Mouse (Mus musculus): ENCODE data around the gene Gmppa. TPM values are rescaled to one million over a fixed set of nuclear protein-coding genes. Genes with fewer than 3 reads are reported as not detected.

Gmppa gene
- polyA plus RNA-seq, 1 experiment from 2014 or later, result 77.8 TPM

DNA sequence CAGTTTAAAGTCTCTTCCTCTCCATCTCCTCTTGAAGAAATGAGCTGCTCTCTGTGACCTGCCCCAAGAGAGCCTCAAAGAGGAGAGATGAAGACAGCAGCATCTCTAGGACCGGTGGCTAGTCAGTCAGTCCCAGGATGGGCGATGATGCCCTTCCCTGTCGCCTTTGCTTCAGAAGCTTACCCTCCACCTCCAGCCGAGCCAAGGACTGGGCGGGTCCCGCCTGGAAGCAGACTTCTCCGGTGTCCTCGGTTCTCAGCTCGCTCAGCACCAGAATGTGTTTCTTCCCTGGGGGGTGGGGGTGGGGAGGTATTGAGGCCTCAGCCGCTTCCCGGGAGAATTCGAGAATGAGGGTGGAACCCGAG, 51.3 kb downstream of the Gmppa start:
- Histone ChIP-seq H3K4me3 (ENCODE audit: low read length) (peak overlapping the region; percentile 55), H3K36me3 (ENCODE audit: control insufficient read depth, insufficient read depth, low read length) (peaks cover 18% of the 10 kb centered on the region), H3K4me1 (ENCODE audit: control insufficient read depth, insufficient read depth, low read depth, low read length) (peaks cover 12% of the 10 kb centered on the region), H3K27me3 (replicated peaks; ENCODE audit: control insufficient read depth, insufficient read depth, low read length) (peaks cover 24% of the 10 kb centered on the region), H3K27ac (ENCODE audit: low read depth, low read length) (no peak overlapping the region), H3K4me2 (ENCODE audit: low read length) (peak overlapping the region; percentile 91), H3K9me3 (ENCODE audit: control insufficient read depth, low read length) (no peaks in the 10 kb centered on the region), H3K9ac (ENCODE audit: low read depth, low read length) (peak overlapping the region; percentile 58)
- ATAC-seq, result peak; percentile 7; the same call in 1 of the 2 replicates
- WGBS, result 4% methylated on average over 13 of the region's 13 CpGs

DNA sequence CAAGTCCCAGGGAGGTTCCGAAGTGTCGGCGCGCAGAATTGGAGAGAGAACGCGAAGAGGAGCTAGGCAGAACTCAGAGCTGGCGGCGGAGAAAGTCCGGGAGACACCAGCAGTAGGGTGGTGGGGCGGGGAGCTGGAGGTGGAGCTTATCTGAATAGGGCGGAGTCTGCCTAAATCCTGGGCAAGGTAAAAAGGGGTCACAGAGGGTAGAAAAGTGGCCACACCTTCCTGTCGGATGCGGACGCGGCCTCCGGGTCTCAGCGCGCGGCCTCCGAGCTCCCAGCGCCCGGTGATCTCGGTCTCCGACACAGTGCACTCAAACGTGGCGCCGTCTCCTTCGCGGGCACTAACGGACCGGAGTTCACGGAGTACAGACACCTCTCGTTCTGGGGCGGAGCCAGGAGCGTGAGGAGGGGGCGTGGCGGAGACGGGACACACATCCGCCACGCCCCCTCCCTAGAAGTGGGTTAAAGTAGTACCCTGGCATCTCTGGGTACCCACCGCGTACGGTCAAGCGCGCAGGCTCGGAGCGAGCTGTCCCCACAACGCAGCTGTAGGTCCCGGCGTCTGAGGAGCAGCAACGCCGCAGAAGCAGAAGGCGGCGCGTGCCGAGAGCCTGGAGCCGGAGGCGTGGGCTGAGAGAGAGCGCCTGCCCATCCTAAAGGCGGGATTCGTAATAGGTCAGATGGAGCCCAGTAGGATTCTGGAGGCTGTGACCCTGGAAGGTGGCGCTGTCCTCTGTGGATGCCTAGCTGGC, 51.9 kb downstream of the Gmppa start:
- Histone ChIP-seq H3K27ac (ENCODE audit: low read depth, low read length) (no peak overlapping the region), H3K27me3 (replicated peaks; ENCODE audit: control insufficient read depth, insufficient read depth, low read length) (peaks cover 24% of the 10 kb centered on the region)
- peak; percentile 82 for ATAC-seq

DNA sequence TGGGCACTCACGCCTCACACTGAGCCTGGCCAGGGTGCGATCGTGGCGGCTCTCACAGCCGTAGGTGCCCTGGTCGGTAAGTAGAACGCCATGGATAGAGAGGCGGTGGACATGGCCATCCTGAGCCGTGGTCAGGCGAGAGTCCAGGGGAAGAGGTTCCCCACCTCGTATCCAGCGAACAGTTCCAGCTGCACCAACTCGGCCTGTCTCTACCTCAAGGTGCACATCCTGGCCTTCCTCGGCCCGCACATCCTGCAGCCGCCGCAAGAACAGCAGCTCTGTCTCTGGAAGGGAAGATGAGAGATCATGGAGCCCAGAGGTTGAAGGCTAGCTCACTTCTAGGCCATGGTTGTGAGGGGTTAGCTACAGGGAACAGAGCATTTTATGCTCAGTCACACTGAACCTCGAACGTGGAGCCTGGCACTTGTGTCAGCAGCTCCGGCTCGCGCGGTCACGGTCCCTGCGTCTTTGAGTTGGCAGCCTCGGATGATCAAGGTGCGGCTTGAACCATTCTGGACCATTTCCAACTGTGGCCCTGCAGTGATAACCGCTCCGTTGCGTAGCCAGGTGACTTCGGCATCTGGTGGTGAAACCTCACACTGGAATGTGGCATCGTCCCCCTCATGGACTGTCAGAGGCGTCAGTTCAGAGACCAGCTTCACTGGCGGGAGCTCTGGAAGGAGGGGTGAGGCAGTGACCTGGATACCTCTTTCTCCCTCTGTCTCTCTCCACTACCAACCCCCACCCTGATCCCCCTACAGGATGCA, 55.2 kb downstream of the Gmppa start:
- Histone ChIP-seq H3K4me2 (ENCODE audit: low read length) (no peak overlapping the region), H3K27ac (ENCODE audit: low read depth, low read length) (no peak overlapping the region), H3K4me3 (ENCODE audit: low read length) (no peak overlapping the region), H3K9ac (ENCODE audit: low read depth, low read length) (no peak overlapping the region), H3K9me3 (ENCODE audit: control insufficient read depth, low read length) (no peaks in the 10 kb centered on the region), H3K36me3 (ENCODE audit: control insufficient read depth, insufficient read depth, low read length) (no peaks in the 10 kb centered on the region; the same call in 1 of the 2 replicates), H3K4me1 (ENCODE audit: control insufficient read depth, insufficient read depth, low read depth, low read length) (peaks cover 12% of the 10 kb centered on the region), H3K27me3 (replicated peaks; ENCODE audit: control insufficient read depth, insufficient read depth, low read length) (peaks cover 13% of the 10 kb centered on the region)
- ATAC-seq, result no peak
- 84% methylated on average over 34 of the region's 34 CpGs for WGBS

More for the DNA sequence above, 51.9 kb downstream of the Gmppa start:
- Histone ChIP-seq H3K4me3 (ENCODE audit: low read length) (peak overlapping the region; percentile 55), H3K9ac (ENCODE audit: low read depth, low read length) (peak overlapping the region; percentile 58), H3K36me3 (ENCODE audit: control insufficient read depth, insufficient read depth, low read length) (peaks cover 17% of the 10 kb centered on the region), H3K4me1 (ENCODE audit: control insufficient read depth, insufficient read depth, low read depth, low read length) (peaks cover 12% of the 10 kb centered on the region), H3K9me3 (ENCODE audit: control insufficient read depth, low read length) (no peaks in the 10 kb centered on the region), H3K4me2 (ENCODE audit: low read length) (peak overlapping the region; percentile 91)
- under 1% methylated on average over 58 of the region's 62 CpGs for WGBS

DNA sequence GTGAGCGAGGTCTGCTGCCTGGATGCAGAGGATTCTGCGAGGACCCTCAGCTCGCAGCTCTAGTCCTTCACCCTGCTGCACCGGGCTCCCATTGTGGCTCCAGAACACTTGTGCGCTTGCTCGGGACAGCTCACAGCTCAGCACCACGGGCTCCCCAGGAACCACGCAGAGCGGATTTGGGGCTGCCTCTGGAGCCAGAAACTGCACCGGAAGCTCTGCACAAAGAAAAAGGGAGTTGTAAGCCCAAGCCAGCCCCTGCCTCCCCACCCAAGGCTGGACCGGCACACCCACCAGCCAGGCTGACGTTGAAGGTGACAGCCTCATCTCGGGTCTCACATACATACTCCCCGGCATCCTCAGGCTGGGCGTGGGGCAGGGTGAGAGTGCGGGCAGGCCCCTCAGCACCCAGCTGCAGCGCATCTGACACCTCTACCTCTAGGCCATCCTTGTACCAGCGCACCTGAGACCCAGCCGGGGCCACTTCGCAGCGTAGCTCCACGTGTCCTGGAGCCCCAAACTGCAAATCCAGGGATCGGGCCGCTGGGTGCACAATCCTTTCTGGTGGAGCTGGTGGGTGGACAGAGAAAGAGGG, 56.9 kb downstream of the Gmppa start:
- H3K9ac ChIP-seq (ENCODE audit: low read depth, low read length), result no peak overlapping the region
- H3K36me3 ChIP-seq (ENCODE audit: control insufficient read depth, insufficient read depth, low read length), result no peaks in the 10 kb centered on the region; the same call in 1 of the 2 replicates
- no peak overlapping the region for H3K4me3 ChIP-seq (ENCODE audit: low read length)
- H3K4me1 ChIP-seq (ENCODE audit: control insufficient read depth, insufficient read depth, low read depth, low read length), result peaks cover 5% of the 10 kb centered on the region; the same call in 1 of the 2 replicates
- H3K9me3 ChIP-seq (ENCODE audit: control insufficient read depth, low read length), result no peaks in the 10 kb centered on the region
- no peak for ATAC-seq
- WGBS, result 35% methylated on average over 24 of the region's 24 CpGs
- no peak overlapping the region for H3K4me2 ChIP-seq (ENCODE audit: low read length)
- H3K27ac ChIP-seq (ENCODE audit: low read depth, low read length), result no peak overlapping the region
- peaks cover 13% of the 10 kb centered on the region for H3K27me3 ChIP-seq (replicated peaks; ENCODE audit: control insufficient read depth, insufficient read depth, low read length)

Other genes with a start within 250 kb of the Gmppa start
- gene Ankzf1, start 243.8 kb upstream of the Gmppa start, polyA plus RNA-seq (2015; fragmentation: Nextera tagmentation; extraction: Ambion mirVana), result 26.9 and 27.8 TPM in 2 replicates
- 62.1 and 70.5 TPM in 2 replicates for gene Atg9a, start 243.7 kb upstream of the Gmppa start, polyA plus RNA-seq (2015; fragmentation: Nextera tagmentation; extraction: Ambion mirVana)
- gene Glb1l, start 225.1 kb upstream of the Gmppa start, polyA plus RNA-seq (2015; fragmentation: Nextera tagmentation; extraction: Ambion mirVana), result 20.1 and 21.1 TPM in 2 replicates
- gene Stk16, start 225.1 kb upstream of the Gmppa start, polyA plus RNA-seq (2015; fragmentation: Nextera tagmentation; extraction: Ambion mirVana), result 144 and 145 TPM in 2 replicates
- 45.5 and 74.1 TPM in 2 replicates for gene Tuba4a, start 216.1 kb upstream of the Gmppa start, polyA plus RNA-seq (2015; fragmentation: Nextera tagmentation; extraction: Ambion mirVana)
- gene A630095N17Rik, start 203.8 kb upstream of the Gmppa start, polyA plus RNA-seq (2015; fragmentation: Nextera tagmentation; extraction: Ambion mirVana), result 0.26 TPM in 1 of 2 replicates, not detected in the other
- gene Dnajb2, start 199.5 kb upstream of the Gmppa start, polyA plus RNA-seq (2015; fragmentation: Nextera tagmentation; extraction: Ambion mirVana), result 86.3 and 98.0 TPM in 2 replicates
- 36.9 and 40.6 TPM in 2 replicates for gene Ptprn, start 171.4 kb upstream of the Gmppa start, polyA plus RNA-seq (2015; fragmentation: Nextera tagmentation; extraction: Ambion mirVana)
- 251 and 327 TPM in 2 replicates for gene Resp18, start 157.5 kb upstream of the Gmppa start, polyA plus RNA-seq (2015; fragmentation: Nextera tagmentation; extraction: Ambion mirVana)
- 149 and 150 TPM in 2 replicates for gene Dnpep, start 117.9 kb upstream of the Gmppa start, polyA plus RNA-seq (2015; fragmentation: Nextera tagmentation; extraction: Ambion mirVana)
- 1.7 and 10.9 TPM in 2 replicates for gene Des, start 75.6 kb upstream of the Gmppa start, polyA plus RNA-seq (2015; fragmentation: Nextera tagmentation; extraction: Ambion mirVana)
- 20.3 and 20.4 TPM in 2 replicates for gene Speg, start 60.6 kb upstream of the Gmppa start, polyA plus RNA-seq (2015; fragmentation: Nextera tagmentation; extraction: Ambion mirVana)
- 20.3 and 21.6 TPM in 2 replicates for gene Asic4, start 14.5 kb downstream of the Gmppa start, polyA plus RNA-seq (2015; fragmentation: Nextera tagmentation; extraction: Ambion mirVana)
- 42.1 and 46.4 TPM in 2 replicates for gene Chpf, start 43.4 kb downstream of the Gmppa start, polyA plus RNA-seq (2015; fragmentation: Nextera tagmentation; extraction: Ambion mirVana)
- gene Tmem198, start 43.6 kb downstream of the Gmppa start, polyA plus RNA-seq (2015; fragmentation: Nextera tagmentation; extraction: Ambion mirVana), result 50.5 and 52.5 TPM in 2 replicates
- gene Obsl1, start 70.5 kb downstream of the Gmppa start, polyA plus RNA-seq (2015; fragmentation: Nextera tagmentation; extraction: Ambion mirVana), result 25.4 and 26.1 TPM in 2 replicates
- 17.9 and 18.7 TPM in 2 replicates for gene Inha, start 71.1 kb downstream of the Gmppa start, polyA plus RNA-seq (2015; fragmentation: Nextera tagmentation; extraction: Ambion mirVana)
- gene Stk11ip, start 85.6 kb downstream of the Gmppa start, polyA plus RNA-seq (2015; fragmentation: Nextera tagmentation; extraction: Ambion mirVana), result 20.4 and 23.9 TPM in 2 replicates
- gene Slc4a3, start 110.3 kb downstream of the Gmppa start, polyA plus RNA-seq (2015; fragmentation: Nextera tagmentation; extraction: Ambion mirVana), result 84.9 and 85.4 TPM in 2 replicates

Measured in hindbrain, embryonic 16.5 days (tissue).